Mouse (Mus musculus): ENCODE data around the gene Mybpc3.

- TF ChIP-seq CTCF (conservative IDR thresholded peaks at IDR 0.05; ENCODE audit: insufficient read depth, insufficient read length, low read depth, low read length): no peak
- TF ChIP-seq POLR2A (IDR thresholded peaks at IDR 0.05; ENCODE audit: low read depth, low read length): no peak
These were observed 13.3 kb downstream of the Mybpc3 start for GRCm38 (mm10) chr2:91131251-91131650.

Measured in kidney, adult 2 months (tissue).